8 mouse cellular contexts compared by ENCODE assay signal in genomic region chr17:35838122-35838544, GRCm38 (mm10). TPM values are rescaled to one million over a fixed set of nuclear protein-coding genes. Genes with fewer than 3 reads are reported as not detected.
DNase-seq lines count a peak whose midpoint lies in the region; ATAC-seq lines count a peak whose summit lies in the region.

Tubb5 (minus strand) TSS chr17:35838306.

- H3K4me2 ChIP-seq in hindbrain, embryonic 11.5 days (replicated peaks; ENCODE audit: low read depth, low read length): peak within 1 kb of the TSS; percentile 39

- H3K4me3 ChIP-seq in hindbrain, embryonic 11.5 days (ENCODE audit: low read depth, low read length): peak within 1 kb of the TSS; percentile 77

- peak within 1 kb of the TSS; percentile 97 for H3K27ac ChIP-seq in hindbrain, embryonic 11.5 days (ENCODE audit: low read depth, low read length)

- peak; percentile 97 for DNase-seq in MN1 (ENCODE audit: low spot score)
- DNase-seq in cerebellum, adult 9-10 months: peak; percentile 97
- peak; percentile 96 to 98 for DNase-seq in frontal cortex, adult 2 months (ENCODE audit: extremely low spot score in 1 of 2, low spot score in 1 of 2)
- DNase-seq in hindbrain, embryonic 11.5 days (ENCODE audit: low spot score): peak; percentile 96
- DNase-seq in layer of hippocampus, postnatal 14 days (ENCODE audit: low spot score in 2 of 2): peak; percentile 93 to 98
- DNase-seq in lung, postnatal 14 days: peak; percentile 96
- DNase-seq in retina, adult 2 months (ENCODE audit: low read depth, low spot score): peak; percentile 83
- DNase-seq in thymus, postnatal 36 days: peak; percentile 96 to 98

- H3K36me3 ChIP-seq in hindbrain, embryonic 11.5 days (ENCODE audit: control insufficient read depth, insufficient read depth, low read length): peaks cover 26% of the 10 kb centered on the region

- H3K9ac ChIP-seq in hindbrain, embryonic 11.5 days (ENCODE audit: low read depth, low read length): peak within 1 kb of the TSS; percentile 97

- H3K9me3 ChIP-seq in hindbrain, embryonic 11.5 days (ENCODE audit: control insufficient read depth, low read length): no peaks in the 10 kb centered on the region

- ATAC-seq in hindbrain, embryonic 11.5 days (ENCODE audit: low FRiP score): peak; percentile 72

- WGBS in hindbrain, embryonic 11.5 days: under 1% methylated on average over 29 of the region's 29 CpGs

- H3K27me3 ChIP-seq in hindbrain, embryonic 11.5 days (ENCODE audit: control insufficient read depth, insufficient read depth, low read length): no peaks in the 10 kb centered on the region

- peaks cover 16% of the 10 kb centered on the region for H3K4me1 ChIP-seq in hindbrain, embryonic 11.5 days (replicated peaks; ENCODE audit: control insufficient read depth, insufficient read depth, low read length)

RNA-seq across cellular contexts. Expression of gene Tubb5, which starts in this region (rescaled TPM):
- polyA plus RNA-seq in frontal cortex, adult 2 months (2012; rRNA removed): 447 and 519 TPM in 2 replicates
- polyA plus RNA-seq in hindbrain, embryonic 11.5 days (2014; fragmentation: Nextera tagmentation; extraction: Ambion mirVana): 1,599 and 1,667 TPM in 2 replicates
- 100 to 1,000 TPM; 615 to 684 TPM for total RNA-seq in layer of hippocampus, postnatal 14 days (2021)

Comparison
In these comparisons a context has a peak if more than half of its experiments do, and no peak if none do; other contexts are left out.
1. Peak in every context shown above with its lines: DNase-seq, ATAC-seq, H3K4me3 ChIP-seq and H3K27ac ChIP-seq.